Mouse (Mus musculus): ENCODE data around the gene Oxnad1.

The Oxnad1 gene

GRCm38 (mm10) chr14:32141723-32142122 is 56.5 kb downstream of the Oxnad1 start, which contains the start of gene Msmb:
TSS of gene Msmb (plus strand) at chr14:32142023.
- no peak for DNase-seq (ENCODE audit: low read depth, low spot score)

GRCm38 (mm10) chr14:32144734-32145133 is 59.6 kb downstream of the Oxnad1 start:
- DNase-seq (ENCODE audit: low read depth, low spot score): no peak

- DNase-seq (ENCODE audit: low read depth, low spot score): no peak
Measured at GRCm38 (mm10) chr14:32145401-32145800, 60.2 kb downstream of the Oxnad1 start.

GRCm38 (mm10) chr14:32145809-32146511 is 60.8 kb downstream of the Oxnad1 start:
- no peak for DNase-seq (ENCODE audit: low read depth, low spot score)

GRCm38 (mm10) chr14:32146578-32146977 is 61.4 kb downstream of the Oxnad1 start:
- DNase-seq (ENCODE audit: low read depth, low spot score): no peak

- no peak for DNase-seq (ENCODE audit: low read depth, low spot score)
Measured at GRCm38 (mm10) chr14:32150872-32151271, 65.7 kb downstream of the Oxnad1 start.

- no peak for DNase-seq (ENCODE audit: low read depth, low spot score)
Measured at GRCm38 (mm10) chr14:32152243-32152965, 67.2 kb downstream of the Oxnad1 start.

Data from ES-CJ7 (cell line).